Mouse (Mus musculus) hindbrain, embryonic 11.5 days (tissue): ENCODE data around the gene Tm4sf1. TPM values are rescaled to one million over a fixed set of nuclear protein-coding genes. Genes with fewer than 3 reads are reported as not detected.

Experiments
- ATAC-seq: fragments of 200-750 bp; cut with Nextera tagmentation; 2 replicates; pipeline ENCODE4 v1.8.0; 2017; ENCODE audit warnings: mild to moderate bottlenecking, moderate TSS enrichment, moderate library complexity; ENCODE audit not compliant: low FRiP score
- DNase-seq: peaks from one replicate; pipeline ENCODE4 v3.0.0-alpha.2; 2015; ENCODE audit warnings: low spot score
- H3K27ac ChIP-seq: fragments of 300-500 bp; sonication (generic); 2 replicates; pipeline ENCODE4 v1.5.1; 2014; ENCODE audit warnings: mild to moderate bottlenecking, low read depth, low read length
- H3K27me3 ChIP-seq: fragments of 300-500 bp; sonication (generic); 2 replicates; pipeline ENCODE4 v1.6.1; 2014; ENCODE audit warnings: mild to moderate bottlenecking, low read length, moderate library complexity, mixed read lengths; ENCODE audit not compliant: control insufficient read depth, insufficient read depth
- H3K36me3 ChIP-seq: fragments of 300-500 bp; sonication (generic); 2 replicates; pipeline ENCODE4 v1.6.1; 2014; ENCODE audit warnings: mild to moderate bottlenecking, low read length, moderate library complexity, mixed read lengths; ENCODE audit not compliant: control insufficient read depth, insufficient read depth
- H3K4me1 ChIP-seq: fragments of 300-500 bp; sonication (generic); replicated peaks from 2 replicates; pipeline ENCODE4 v1.6.1; 2014; ENCODE audit warnings: low read length, mixed read lengths; ENCODE audit not compliant: control insufficient read depth, insufficient read depth
- H3K4me2 ChIP-seq: fragments of 300-500 bp; sonication (generic); replicated peaks from 2 replicates; pipeline ENCODE4 v1.6.1; 2014; ENCODE audit warnings: mild to moderate bottlenecking, low read depth, low read length
- H3K4me3 ChIP-seq: fragments of 300-500 bp; sonication (generic); 2 replicates; pipeline ENCODE4 v1.5.1; 2014; ENCODE audit warnings: low read depth, low read length
- H3K9ac ChIP-seq: fragments of 300-500 bp; sonication (generic); 2 replicates; pipeline ENCODE4 v1.6.1; 2014; ENCODE audit warnings: low read depth, low read length
- H3K9me3 ChIP-seq: fragments of 300-500 bp; sonication (generic); 2 replicates; pipeline ENCODE4 v1.6.1; 2016; ENCODE audit warnings: low read length; ENCODE audit not compliant: control insufficient read depth
- WGBS: fragments of 180-500 bp; shearing (Covaris S2); extraction: QIAGEN DNeasy Blood & Tissue Kit; methylation state at CpG from one replicate; pipeline ENCODE4 v1.1.7; 2014; 5-methylcytosine and 5-hydroxymethylcytosine counted together
- polyA plus RNA-seq: library from polyadenylated mRNA; unstranded; fragments of >200 nt; fragmentation: Nextera tagmentation; extraction: Ambion mirVana; gene quantifications from 2 replicates; pipeline ENCODE4 v1.2.1, GENCODE M21; 2014

Gene Tm4sf1
- polyA plus RNA-seq = 14.3 and 15.2 TPM in 2 replicates

GRCm38 (mm10) chr3:57301921-57302539, at the start of gene Tm4sf1:
TSS of gene Tm4sf1 (minus strand) at chr3:57301988.
- DNase-seq = no peak
- no peaks in the 10 kb centered on the region for H3K36me3 ChIP-seq
- no peak within 1 kb of the TSS for H3K4me2 ChIP-seq
- no peaks in the 10 kb centered on the region for H3K27me3 ChIP-seq
- ATAC-seq = no peak
- H3K27ac ChIP-seq = no peak within 1 kb of the TSS
- 69% methylated on average over 2 of the region's 2 CpGs for WGBS
- H3K4me1 ChIP-seq = no peaks in the 10 kb centered on the region
- H3K9ac ChIP-seq = no peak within 1 kb of the TSS
- no peak within 1 kb of the TSS for H3K4me3 ChIP-seq
- H3K9me3 ChIP-seq = no peaks in the 10 kb centered on the region

GRCm38 (mm10) chr3:57344811-57345210, 43.0 kb upstream of the Tm4sf1 start:
- Histone ChIP-seq H3K9me3 (no peaks in the 10 kb centered on the region), H3K9ac (no peak overlapping the region), H3K27ac (no peak overlapping the region), H3K4me3 (no peak overlapping the region), H3K36me3 (no peaks in the 10 kb centered on the region), H3K27me3 (no peaks in the 10 kb centered on the region), H3K4me1 (no peaks in the 10 kb centered on the region), H3K4me2 (no peak overlapping the region)
- whole genome bisulfite sequencing = 78% methylated on average over 5 of the region's 5 CpGs
- ATAC-seq = no peak
- no peak for DNase-seq

DNA sequence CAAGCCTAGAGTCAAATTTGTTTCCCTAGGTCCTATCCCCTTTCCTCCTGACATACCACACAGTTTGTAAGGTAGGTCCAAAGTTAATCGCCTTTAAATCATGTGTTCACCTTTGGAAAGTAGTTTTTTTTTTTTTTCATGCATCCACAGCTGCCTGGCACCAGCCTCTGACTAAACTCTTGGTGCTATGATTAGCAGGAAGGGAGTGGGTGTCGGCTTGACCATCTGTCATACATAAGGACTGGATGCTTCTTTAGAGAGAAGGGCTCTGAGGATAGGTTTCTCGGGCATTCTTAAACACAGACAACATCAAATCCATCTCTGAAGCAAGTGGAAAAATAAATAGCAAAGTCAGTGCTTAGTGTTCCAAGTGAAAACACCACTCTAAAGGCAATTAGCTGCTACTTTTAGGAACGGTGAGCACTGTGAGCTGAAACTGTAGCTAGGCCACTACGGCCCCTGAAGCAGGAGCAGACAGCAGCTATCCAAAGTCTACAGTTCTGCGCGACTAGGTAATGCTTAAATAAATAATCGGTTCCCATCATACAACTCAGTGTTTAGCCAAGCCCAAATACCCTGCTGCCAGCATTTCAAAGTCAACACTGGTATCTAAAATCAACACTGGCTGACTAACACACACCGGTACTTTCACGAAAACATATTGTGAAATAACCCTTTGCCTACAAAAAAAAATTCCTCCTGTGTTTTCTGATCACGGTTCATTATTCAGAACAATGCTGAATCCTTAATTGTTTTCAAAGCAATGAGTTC, 42.2 kb upstream of the Tm4sf1 start:
- ATAC-seq (no peak), DNase-seq (no peak)
- Histone ChIP-seq H3K9ac (no peak overlapping the region), H3K9me3 (no peaks in the 10 kb centered on the region), H3K27ac (no peak overlapping the region), H3K4me1 (no peaks in the 10 kb centered on the region), H3K4me3 (no peak overlapping the region), H3K27me3 (no peaks in the 10 kb centered on the region), H3K4me2 (no peak overlapping the region), H3K36me3 (no peaks in the 10 kb centered on the region)
- 75% methylated on average over 11 of the region's 11 CpGs for WGBS

- 88% methylated on average over 4 of the region's 4 CpGs for WGBS
- no peak for DNase-seq
- H3K4me3 ChIP-seq = no peak overlapping the region
- H3K27me3 ChIP-seq = no peaks in the 10 kb centered on the region
- no peaks in the 10 kb centered on the region for H3K4me1 ChIP-seq
- no peaks in the 10 kb centered on the region for H3K36me3 ChIP-seq
- no peak for ATAC-seq
- H3K27ac ChIP-seq = no peak overlapping the region
- H3K4me2 ChIP-seq = no peak overlapping the region
- H3K9me3 ChIP-seq = no peaks in the 10 kb centered on the region
- no peak overlapping the region for H3K9ac ChIP-seq
Measured at GRCm38 (mm10) chr3:57342976-57343375, 41.2 kb upstream of the Tm4sf1 start.

DNA sequence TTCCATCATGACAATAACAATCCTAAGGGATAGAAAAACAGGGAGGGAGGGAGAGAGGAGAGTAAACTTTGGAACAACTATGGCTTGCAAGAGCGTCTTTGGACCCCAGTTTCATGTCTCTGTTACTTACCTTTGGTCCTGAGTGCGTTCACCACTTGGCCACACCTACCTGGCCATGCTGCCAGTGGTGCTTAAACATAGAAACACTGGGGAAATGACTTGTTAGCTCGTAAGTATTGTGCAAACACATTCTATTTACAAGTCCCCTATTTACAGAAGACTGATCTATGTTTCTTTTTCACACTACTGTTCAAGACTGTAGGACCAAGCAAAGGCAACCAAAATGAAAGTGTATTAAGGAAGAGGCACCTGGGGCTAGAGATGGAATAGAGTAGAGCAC, 39.5 kb upstream of the Tm4sf1 start:
- H3K27ac ChIP-seq = no peak overlapping the region

GRCm38 (mm10) chr3:57335080-57335815, 33.5 kb upstream of the Tm4sf1 start:
- Histone ChIP-seq H3K4me2 (no peak overlapping the region), H3K27ac (no peak overlapping the region), H3K9ac (no peak overlapping the region), H3K4me1 (no peaks in the 10 kb centered on the region), H3K4me3 (no peak overlapping the region), H3K36me3 (no peaks in the 10 kb centered on the region), H3K27me3 (no peaks in the 10 kb centered on the region), H3K9me3 (no peaks in the 10 kb centered on the region)
- 85% methylated on average over 3 of the region's 3 CpGs for WGBS
- DNase-seq = no peak
- ATAC-seq = no peak

More for the DNA sequence above, 39.5 kb upstream of the Tm4sf1 start:
- no peak overlapping the region for H3K4me3 ChIP-seq
- H3K4me2 ChIP-seq = no peak overlapping the region
- H3K27me3 ChIP-seq = no peaks in the 10 kb centered on the region
- DNase-seq = no peak
- ATAC-seq = no peak
- H3K9me3 ChIP-seq = no peaks in the 10 kb centered on the region
- WGBS = 74% methylated on average over 3 of the region's 3 CpGs
- no peaks in the 10 kb centered on the region for H3K36me3 ChIP-seq
- no peaks in the 10 kb centered on the region for H3K4me1 ChIP-seq
- no peak overlapping the region for H3K9ac ChIP-seq

- ATAC-seq = no peak
- WGBS = 84% methylated on average over 3 of the region's 6 CpGs
Measured at GRCm38 (mm10) chr3:57327941-57328340, 26.2 kb upstream of the Tm4sf1 start.

GRCm38 (mm10) chr3:57307076-57307475, 5.3 kb upstream of the Tm4sf1 start:
- DNase-seq = no peak
- H3K4me3 ChIP-seq = no peak overlapping the region
- H3K4me2 ChIP-seq = no peak overlapping the region
- no peaks in the 10 kb centered on the region for H3K4me1 ChIP-seq
- H3K9ac ChIP-seq = no peak overlapping the region
- H3K9me3 ChIP-seq = no peaks in the 10 kb centered on the region
- no peak overlapping the region for H3K27ac ChIP-seq
- H3K36me3 ChIP-seq = no peaks in the 10 kb centered on the region
- WGBS = 87% methylated on average over 3 of the region's 3 CpGs
- no peaks in the 10 kb centered on the region for H3K27me3 ChIP-seq
- ATAC-seq = no peak

More at GRCm38 (mm10) chr3:57327941-57328340, 26.2 kb upstream of the Tm4sf1 start:
- no peak overlapping the region for H3K4me3 ChIP-seq
- no peaks in the 10 kb centered on the region for H3K27me3 ChIP-seq
- no peaks in the 10 kb centered on the region for H3K36me3 ChIP-seq
- H3K4me2 ChIP-seq = no peak overlapping the region
- H3K4me1 ChIP-seq = no peaks in the 10 kb centered on the region
- no peak overlapping the region for H3K9ac ChIP-seq
- H3K27ac ChIP-seq = no peak overlapping the region
- no peak for DNase-seq
- no peaks in the 10 kb centered on the region for H3K9me3 ChIP-seq
